Mouse (Mus musculus): ENCODE measurements at regions not wholly inside any gene's neighbourhood (a gene's known extent, or its start where the extent isn't known, plus 50 kb on each side); places are given as distances from the start of the nearest gene placed in this dataset.

DNA sequence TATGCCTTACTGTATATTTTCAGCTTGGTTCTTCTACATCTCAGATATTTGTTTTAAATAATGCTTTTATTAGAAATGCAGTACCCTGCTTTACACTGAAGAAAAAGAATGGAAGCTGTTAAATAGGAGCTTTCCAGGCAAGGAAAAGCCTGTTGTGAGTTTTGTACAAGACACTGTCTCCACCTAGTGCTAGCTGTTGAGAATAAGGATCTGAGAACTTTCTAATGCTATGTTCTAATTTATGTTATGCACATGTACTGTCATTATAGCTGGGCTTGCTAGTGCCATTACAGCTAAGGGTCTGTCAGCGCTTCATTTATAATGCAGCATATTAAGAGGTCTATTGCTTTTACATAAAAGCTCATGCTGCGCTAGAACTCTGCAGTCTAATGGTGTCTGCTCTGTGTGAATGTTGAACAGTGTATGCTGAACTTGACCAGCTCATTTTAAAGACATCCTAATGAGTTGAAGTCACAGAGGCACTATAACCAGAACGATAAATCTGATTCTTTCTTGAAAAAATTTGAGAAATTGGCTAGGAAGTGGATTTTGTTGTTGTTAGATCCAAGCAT is 315.4 kb upstream of the Dnajc24 start:
- DNase-seq (ENCODE audit: low read depth, low spot score), result no peak

DNA sequence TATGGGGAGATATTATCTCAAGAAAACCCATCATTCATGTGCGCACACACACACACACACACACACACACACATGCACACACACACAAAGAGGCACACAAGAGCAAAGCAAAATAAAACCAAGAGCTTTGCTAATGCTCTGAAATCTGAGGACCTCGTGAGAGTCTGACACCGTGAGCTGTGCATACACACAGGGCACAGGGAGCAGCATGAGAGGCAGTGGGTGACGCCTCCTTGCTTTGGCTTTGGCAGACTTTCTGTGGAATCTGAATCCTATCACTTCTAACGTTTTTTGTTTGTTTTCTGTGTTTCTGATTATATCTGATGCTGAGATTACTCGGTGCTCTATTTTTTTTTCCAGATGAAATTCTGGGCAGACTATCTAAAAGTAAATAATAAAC is 343.4 kb upstream of the Dnajc24 start:
- DNase-seq (ENCODE audit: low read depth, low spot score), result no peak

DNA sequence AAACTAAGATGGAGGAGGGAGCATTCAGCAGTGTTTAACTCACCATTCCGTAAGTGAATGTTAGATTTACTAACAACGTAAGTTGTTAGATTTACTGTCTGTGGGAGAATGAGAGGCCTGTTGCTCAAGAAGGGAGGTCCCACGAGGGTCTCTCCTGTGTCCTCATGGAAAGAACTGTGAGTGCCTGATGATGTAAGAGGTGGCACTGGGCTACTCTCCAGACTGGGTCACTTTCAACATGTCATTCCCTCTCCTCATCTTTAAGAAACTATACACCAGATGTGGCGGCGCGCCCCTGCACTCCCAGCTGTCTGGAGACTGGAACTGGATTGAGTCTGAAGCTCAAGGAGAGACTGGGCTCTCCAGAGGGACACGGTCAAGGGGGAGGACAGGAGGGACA is 343.9 kb upstream of the Dnajc24 start:
- no peak for DNase-seq (ENCODE audit: low read depth, low spot score)

DNA sequence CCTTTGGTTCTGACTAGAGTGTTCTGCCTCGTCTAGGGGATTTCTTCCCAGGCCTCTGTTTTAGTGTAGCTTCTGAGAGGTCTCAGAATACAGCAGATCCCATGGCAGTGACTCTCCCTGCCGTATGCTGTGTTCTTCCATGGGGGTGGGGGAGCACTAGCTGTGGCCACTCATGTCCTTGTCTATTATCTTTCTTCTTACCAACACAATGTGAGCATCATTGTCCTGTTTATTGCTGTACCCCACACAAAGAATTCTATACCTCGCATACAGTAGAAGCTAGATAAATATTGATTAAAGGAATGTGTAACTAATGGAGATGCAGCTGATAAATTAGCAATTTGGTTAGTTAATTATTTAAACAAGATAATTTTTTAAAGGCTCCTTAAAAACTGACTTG is 337.5 kb upstream of the Mpped2 start:
- no peak for DNase-seq (ENCODE audit: low read depth, low spot score)

DNA sequence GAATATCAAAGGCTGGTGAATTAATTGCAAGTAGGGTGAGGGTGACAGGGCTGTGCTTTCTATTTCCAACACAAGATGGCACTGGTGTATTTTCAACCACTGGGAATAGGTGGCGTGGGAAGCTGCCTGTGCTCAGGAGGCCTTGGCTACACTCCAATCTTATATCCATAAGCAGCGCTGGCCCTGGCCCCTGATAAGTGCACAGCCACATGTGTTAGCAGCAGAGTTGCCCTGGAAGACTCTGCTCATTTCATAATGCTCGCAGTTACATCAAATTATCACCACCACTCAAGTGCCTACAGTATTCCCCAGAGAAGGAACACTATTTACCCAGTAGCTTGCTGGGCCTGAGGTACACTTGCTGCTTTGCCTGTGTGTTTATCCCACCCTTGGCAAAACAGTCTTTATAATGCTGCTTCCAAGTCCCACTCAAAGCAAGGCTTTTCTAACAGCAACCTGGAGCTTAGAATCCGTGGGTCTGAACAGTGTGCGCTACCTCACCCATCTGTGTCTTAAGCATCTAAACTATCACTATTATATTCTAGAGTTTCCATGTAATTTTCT is 337.0 kb upstream of the Mpped2 start:
- DNase-seq (ENCODE audit: low read depth, low spot score), result peak; percentile 1

DNA sequence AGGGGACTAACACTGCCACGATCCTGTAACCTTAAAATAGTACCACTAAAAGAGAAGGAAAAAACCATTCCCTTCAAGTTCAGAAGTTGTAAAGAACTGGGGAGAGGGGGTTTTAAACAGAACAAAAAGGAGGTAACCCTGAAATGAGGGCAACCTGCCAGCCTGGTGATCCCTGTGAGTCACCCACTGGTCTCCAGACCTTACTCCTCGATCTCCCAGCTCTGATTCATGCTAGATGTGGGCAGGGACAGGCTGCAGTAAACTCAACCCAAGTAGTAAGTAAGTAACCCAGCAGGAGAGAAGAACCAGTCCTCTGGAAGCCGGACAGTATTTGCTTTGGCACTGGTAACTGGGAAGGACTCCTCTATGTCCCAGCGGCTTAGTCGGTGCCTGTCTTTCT is 324.4 kb upstream of the Mpped2 start:
- no peak for DNase-seq (ENCODE audit: low read depth, low spot score)

DNA sequence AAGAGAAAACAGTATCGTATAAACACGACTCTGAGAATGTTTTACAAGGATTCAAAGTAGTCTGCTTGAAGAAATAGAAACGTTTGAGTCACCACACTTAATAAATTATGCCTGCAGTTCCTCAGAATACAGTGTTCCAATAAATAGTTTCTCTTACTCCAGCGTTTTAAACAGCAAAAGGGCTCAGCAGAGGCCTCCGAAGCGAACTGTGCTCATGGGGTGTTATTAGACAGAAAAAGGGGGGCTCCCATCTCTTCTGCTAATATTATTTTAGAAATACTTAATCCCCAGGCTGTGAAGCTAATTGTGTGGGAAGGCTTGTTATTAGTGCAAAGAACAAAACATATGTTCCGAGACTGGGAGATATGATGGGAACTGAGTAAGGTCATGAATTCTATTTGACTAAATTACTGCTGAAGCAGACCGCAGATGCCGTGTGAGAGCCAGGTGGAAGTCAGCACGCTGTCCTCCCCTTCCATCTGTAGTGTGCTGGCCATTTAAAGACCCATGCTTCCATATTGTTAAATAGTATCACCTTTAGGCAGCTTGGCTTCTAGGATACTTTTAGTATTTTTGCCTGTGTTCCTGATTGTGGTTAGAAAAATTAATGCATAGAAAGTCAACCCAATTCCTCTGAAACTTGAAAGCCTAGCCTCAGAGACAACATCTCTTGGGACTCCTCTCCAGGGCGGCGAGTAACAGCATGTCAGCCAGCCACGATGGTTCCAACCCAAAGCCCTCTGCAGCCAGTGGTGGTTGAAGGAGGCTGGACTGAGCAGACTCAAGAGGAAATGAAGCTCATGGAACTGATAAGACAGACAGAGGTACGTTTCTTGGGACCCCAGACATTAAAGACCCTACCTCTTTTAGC is 309.4 kb upstream of the Mpped2 start:
- no peak for DNase-seq (ENCODE audit: low read depth, low spot score)

DNA sequence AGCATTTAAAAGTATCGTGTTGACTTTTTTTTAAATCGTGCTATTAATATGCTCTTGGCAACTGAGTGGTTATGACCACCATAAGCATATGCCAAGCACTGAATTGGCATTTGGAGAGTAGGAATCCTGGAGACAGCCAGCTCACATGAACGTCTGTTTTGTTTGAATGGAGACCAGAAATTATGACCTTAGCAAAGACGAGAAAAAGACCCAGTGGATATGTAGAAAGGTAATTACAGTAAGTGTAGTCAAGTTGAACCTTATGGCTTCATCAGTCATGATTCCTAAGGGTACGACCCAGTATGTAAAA is 308.8 kb upstream of the Mpped2 start:
- DNase-seq (ENCODE audit: low read depth, low spot score), result no peak

DNA sequence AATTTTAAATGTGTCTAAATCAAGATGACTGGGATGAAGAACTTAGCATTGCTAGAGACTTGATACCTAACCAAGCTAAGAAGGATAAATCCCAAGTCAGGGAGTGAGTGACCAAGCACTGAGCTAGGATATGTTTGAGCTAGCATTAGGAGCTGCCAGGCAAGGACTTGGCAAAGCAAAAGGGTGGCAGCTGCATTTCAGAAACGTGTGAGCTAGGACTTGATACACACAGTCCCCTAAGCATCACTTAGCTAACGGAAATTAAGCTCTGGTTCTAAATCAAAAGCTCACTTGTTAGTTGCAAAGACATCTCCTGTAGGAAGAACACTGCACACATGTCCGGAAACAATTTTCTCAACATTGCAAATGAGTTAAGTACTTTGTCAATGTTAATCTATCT is 308.2 kb upstream of the Mpped2 start:
- DNase-seq (ENCODE audit: low read depth, low spot score), result no peak

DNA sequence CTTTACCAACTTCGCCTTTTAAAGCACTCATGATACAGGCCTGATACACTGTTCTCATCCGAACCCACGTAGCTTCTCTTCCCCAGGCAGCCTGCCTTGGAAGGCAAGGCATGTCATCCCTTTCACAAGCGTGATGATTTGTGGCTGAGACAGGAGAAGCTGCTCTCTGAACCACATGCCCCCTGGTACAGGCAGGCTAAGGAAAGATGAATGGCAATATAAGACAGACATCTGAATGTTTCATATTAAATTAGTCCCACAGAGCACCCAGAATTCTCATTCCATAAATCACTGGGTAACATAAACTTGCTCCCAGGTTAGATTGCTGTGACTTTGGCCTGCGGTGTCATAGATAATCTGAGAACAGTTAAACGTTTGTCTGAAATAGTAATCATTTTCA is 280.9 kb upstream of the Mpped2 start:
- DNase-seq (ENCODE audit: low read depth, low spot score), result no peak

DNA sequence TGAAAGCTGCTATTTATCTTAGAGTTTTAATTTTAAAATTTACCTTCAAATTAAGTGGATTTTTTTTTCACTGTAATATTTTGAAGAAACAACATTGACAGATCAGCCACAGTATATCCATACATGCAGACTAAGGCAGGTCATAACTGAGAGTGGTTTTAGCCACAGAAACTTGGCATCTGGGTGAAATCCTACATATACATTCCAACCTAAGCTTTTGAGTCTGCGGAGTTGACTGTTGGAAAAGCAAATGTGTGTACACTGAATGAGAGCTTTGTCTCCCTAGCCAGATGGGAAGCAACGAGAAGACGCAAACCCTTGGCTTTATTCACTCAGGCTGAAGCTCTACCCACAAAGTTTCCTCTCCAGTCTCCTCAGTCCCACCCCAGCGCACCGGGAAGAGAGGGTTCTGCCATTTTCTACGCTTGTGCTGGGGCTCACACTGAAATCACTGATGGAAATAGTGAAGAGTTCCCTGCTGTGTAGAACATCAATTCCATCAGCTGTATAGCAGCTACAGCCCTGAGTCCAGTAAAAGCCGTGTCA is 277.5 kb upstream of the Mpped2 start:
- DNase-seq (ENCODE audit: low read depth, low spot score), result no peak

DNA sequence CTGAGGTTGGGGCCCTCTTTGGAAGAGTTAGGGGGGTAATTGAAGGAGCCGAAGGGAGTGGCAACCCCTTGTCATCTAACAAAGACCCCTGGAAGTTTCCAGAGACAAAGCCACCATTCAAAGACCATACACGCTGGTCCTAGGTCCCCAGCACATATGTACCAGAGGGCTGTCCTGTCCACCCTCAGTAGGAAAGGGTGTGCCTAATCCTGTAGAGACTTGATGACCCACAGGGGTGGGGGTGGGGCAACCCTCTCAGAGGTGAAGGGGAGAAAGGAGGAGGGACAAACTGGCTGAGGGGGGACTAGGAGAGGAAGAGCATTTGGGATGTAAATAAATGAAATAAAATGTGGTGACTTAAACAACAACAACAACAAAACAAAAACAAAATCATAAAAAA is 274.9 kb upstream of the Mpped2 start:
- DNase-seq (ENCODE audit: low read depth, low spot score), result no peak

DNA sequence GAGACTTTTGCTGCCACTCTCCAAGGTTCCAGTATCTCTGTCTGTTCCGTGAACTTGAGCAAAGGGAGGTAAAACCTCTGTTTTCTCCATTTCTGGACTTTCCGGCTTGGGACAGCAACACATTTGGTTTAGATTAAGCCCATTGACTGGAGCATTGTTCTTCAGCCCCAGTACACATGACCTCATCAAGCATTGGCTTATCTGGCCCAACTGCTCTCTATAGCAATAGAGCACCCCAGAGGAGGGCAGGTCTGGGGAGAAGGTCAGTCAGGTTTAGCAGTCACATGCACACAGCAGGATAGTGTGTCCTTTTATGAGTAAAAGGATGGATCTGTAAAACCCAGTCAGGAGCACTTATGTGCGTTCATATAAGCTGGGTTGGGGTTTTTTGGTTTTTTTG is 268.1 kb upstream of the Mpped2 start:
- no peak for DNase-seq (ENCODE audit: low read depth, low spot score)

DNA sequence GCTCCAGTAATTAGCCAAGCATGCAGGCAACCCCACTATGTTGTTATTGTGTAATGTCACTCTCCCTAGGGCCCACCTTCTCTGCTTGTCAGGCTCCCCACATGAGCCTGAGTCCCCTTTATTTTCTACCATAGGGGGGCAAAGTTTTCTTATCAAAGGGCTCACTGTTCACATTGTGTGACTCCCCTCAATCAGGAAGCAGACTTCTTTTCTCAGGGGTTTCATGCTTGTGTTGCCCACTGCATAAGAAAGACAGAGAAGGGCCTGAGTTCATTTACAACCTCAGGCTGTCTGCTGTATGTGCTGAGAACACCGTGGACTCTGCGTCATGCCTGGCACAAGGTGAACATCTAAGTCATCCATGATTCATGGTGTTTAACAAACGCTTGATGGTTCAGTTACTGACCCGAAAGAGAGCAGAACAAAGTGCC is 267.6 kb upstream of the Mpped2 start:
- DNase-seq (ENCODE audit: low read depth, low spot score), result no peak

DNA sequence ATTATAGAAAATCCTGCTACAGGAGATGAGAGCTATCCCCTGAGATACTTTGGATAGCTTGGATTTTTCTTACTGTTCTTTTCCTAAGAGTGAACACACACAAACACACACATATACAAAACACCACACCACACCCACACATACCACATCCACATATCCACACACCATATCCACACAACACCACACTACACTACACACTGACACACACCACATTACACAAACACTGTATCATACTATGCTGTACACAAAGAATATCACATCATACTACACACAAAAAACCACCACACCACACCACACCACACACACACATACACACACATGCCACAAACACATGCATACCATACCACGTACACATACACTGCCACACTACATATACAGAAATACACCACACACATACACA is 267.1 kb upstream of the Mpped2 start:
- no peak for DNase-seq (ENCODE audit: low read depth, low spot score)

DNA sequence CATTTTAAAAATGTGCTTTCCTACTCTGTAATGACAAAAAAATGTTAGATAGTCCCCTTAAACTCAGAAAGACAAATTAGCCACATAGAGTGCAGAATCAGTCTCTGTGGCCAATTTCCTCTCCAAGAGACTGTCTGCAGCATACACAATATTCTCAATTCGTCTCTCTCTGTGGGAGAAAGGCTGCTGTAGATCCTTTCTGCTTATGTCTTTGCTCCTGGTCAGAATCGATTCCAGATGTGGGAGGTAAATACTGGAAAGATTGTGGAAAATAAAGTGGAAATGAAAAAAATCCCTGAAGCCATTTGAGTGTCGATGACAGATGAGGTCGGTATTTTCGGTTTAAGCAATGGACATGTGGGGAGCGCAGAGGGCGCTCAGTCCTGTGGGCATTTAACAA is 265.8 kb upstream of the Mpped2 start:
- DNase-seq (ENCODE audit: low read depth, low spot score), result no peak

DNA sequence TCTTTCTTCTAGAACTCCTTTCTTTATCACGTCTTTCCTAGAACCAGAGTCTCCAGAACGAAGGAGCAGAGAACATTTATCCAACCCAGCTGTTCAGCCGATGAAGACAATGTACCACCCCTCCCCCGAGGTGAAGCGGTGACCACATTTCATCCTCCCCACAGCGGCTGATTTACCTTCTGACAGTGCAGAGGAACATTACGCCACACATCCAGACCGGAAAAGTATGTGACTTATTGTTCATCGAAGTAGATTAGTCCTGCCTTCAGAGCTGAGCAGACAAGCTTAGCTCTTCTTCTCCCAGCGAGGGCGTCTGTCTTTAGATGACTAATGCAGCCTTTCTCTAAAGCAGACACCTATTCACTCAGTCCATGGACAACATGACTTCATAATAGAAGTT is 264.2 kb upstream of the Mpped2 start:
- no peak for DNase-seq (ENCODE audit: low read depth, low spot score)

DNA sequence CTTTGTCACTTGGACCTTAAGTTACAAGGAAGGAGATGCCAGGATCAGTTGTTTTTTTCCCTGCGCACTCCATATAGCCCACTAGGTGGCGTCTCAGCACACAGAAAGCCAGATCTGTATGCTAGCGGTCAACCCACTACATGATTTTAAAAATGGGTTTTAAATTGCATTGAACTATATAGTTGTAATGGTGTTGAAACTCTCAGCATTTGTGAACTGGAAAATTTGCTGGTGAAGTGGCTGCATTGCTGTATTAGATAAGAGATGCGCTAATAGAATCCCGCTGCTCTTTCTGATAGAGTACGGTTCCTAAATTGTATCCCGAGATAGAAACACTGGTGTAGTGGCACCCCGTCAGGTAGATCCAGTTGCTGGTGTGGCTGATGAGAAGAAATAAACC is 261.9 kb upstream of the Mpped2 start:
- peak; percentile 10 for DNase-seq (ENCODE audit: low read depth, low spot score)

DNA sequence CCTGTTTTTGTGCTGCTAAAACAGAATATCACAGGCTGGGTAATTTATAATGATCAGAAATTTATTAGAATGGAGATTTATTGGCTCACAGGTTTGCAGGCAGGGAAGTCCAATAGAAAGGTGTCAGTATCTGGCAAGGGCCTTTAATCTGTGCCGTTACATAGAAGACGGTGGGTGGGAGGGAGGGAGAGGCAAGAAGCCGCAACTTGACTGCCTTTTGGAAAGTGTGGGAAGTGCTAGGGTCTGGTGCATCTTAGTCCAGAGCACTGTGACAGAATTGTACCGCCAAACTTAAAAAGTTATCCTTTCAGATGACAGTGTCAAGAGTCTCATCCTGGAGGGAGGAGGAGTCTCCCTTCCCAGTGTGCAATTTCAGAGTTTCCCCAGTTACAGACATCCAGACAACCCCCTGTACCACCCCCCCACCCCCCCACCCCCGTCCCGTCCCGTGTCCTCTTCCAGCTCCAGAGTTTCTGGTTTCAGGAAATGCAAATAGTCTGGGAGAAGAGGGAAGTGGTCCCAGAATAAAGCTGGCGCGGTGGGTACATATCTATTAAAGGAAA is 261.4 kb upstream of the Mpped2 start:
- no peak for DNase-seq (ENCODE audit: low read depth, low spot score)

DNA sequence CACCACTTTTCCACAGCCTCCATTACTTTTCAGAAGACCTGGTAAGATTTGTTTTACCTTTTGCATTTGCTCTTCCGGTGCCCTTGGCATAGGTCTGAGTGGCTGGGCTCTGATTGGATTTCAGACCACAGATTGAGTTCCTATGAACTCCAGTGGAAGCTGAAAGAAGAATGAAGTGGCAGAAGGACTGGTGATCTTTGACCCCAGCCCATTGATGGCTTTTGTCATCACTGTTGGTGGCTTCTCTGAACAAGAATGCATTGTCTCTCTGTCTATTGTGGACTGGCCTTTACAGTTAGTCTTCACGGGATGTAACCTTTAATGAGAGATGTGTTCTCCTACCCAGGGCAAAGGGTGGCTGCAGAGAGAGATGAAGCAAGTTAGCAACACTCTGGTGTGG is 256.9 kb upstream of the Mpped2 start:
- DNase-seq (ENCODE audit: low read depth, low spot score), result no peak

DNA sequence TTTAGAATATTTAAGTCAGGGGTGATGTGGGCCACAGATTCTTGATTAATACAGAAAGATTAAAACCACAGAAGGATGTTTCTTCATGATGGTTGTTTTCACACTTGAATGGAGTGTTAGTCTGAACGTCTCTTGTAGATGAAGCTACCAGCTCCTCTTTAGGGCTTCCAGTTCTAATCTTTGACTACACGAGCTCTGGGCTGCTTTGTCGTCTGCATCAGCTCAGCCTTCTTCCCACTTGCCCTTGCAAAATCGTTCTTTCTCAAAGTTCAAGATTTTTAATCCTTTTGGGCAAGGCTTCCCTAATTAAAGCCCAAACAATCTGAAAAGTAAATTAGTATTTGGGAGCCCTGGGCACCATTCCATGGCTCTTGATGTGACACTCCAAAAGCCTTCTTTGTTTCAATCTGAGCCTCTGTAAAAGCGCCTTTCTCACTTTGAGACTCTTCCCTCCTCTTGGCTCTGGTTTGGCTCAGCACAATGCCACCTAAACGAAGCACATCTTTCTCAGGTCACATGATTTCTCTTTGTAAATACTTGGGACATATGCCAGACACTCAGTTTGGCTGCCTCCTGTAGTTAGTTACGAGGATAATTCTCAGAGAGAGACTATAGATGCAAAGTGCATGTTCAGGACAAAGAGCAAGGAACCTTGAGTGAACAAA is 238.6 kb upstream of the Mpped2 start:
- no peak for DNase-seq (ENCODE audit: low read depth, low spot score)

DNA sequence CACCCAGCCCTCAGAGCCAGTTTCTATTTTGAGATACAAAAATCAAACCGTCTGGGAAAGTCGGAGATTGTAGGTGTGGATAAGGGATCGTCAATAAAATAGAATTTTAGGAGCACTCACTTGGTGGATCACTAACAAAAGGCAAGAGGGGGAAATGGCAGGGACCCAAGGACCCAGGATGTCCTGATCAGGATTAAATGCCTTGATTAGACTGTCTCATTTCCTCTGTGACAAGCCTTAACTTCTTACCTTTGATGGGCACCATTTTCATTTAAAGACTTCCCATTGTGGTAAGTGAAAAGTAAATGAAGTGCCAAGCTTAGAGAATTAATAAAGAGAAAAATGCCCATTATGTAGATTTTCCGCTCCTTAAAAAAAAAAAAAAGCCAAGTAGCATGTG is 238.0 kb upstream of the Mpped2 start:
- DNase-seq (ENCODE audit: low read depth, low spot score), result no peak

Measured in skeletal muscle tissue, adult 2 months (tissue).